Mouse (Mus musculus) liver, adult (tissue): ENCODE measurements around the gene Cnksr3.

Experiments
- GATA4 ChIP-seq: IDR thresholded peaks from 2 replicates; pipeline ENCODE4 v1.6.1; 2014; ENCODE audit warnings: mild to moderate bottlenecking, low read length; ENCODE audit not compliant: insufficient replicate concordance

Cnksr3 gene

GRCm38 (mm10) chr10:7211696-7212482, at the start of gene Cnksr3:
Gene Cnksr3 (minus strand): TSS chr10:7212237.
- no peak for TF ChIP-seq GATA4

GRCm38 (mm10) chr10:7260166-7261108, 48.4 kb upstream of the Cnksr3 start:
- TF ChIP-seq GATA4: no peak

- TF ChIP-seq GATA4: no peak
Measured at GRCm38 (mm10) chr10:7258607-7259006, 46.6 kb upstream of the Cnksr3 start.

GRCm38 (mm10) chr10:7250455-7250854, 38.4 kb upstream of the Cnksr3 start:
- no peak for TF ChIP-seq GATA4

- no peak for TF ChIP-seq GATA4
Measured at GRCm38 (mm10) chr10:7234601-7235000, 22.6 kb upstream of the Cnksr3 start.

GRCm38 (mm10) chr10:7217551-7218127, 5.6 kb upstream of the Cnksr3 start:
- no peak for TF ChIP-seq GATA4

GRCm38 (mm10) chr10:7214718-7215117, 2.7 kb upstream of the Cnksr3 start:
- no peak for TF ChIP-seq GATA4

GRCm38 (mm10) chr10:7213066-7213630, 1.1 kb upstream of the Cnksr3 start:
- TF ChIP-seq GATA4: no peak

- TF ChIP-seq GATA4: no peak
Measured at GRCm38 (mm10) chr10:7212537-7212936, 500 bp upstream of the Cnksr3 start.

- TF ChIP-seq GATA4: no peak
Measured at GRCm38 (mm10) chr10:7210991-7211695, 894 bp downstream of the Cnksr3 start.

GRCm38 (mm10) chr10:7209691-7210455, 2.2 kb downstream of the Cnksr3 start:
- TF ChIP-seq GATA4: no peak

- TF ChIP-seq GATA4: no peak
Measured at GRCm38 (mm10) chr10:7208859-7209441, 3.1 kb downstream of the Cnksr3 start.

- TF ChIP-seq GATA4: no peak
Measured at GRCm38 (mm10) chr10:7207301-7207700, 4.7 kb downstream of the Cnksr3 start.
